Mouse (Mus musculus) liver, adult 2 months (tissue): ENCODE results near the gene Ctns.

Source experiments
- CTCF ChIP-seq: fragments of 200-500 bp; IDR thresholded peaks from 2 replicates; pipeline ENCODE4 v1.5.1; 2011; ENCODE audit warnings: low read depth, low read length, control low read depth
- POLR2A ChIP-seq: fragments of 200-500 bp; IDR thresholded peaks from 2 replicates; pipeline ENCODE4 v1.6.1; 2011; ENCODE audit warnings: low read length, control low read depth; ENCODE audit not compliant: insufficient read depth; ENCODE audit errors: extremely low read depth

GRCm38 (mm10) chr11:73176186-73176585 is 22.7 kb downstream of the Ctns start:
- TF ChIP-seq CTCF: no peak
- TF ChIP-seq POLR2A: no peak
